Mouse (Mus musculus): Measurements from ENCODE around the gene Nip7. TPM values are rescaled to one million over a fixed set of nuclear protein-coding genes. Genes with fewer than 3 reads are reported as not detected.

Gene Nip7
- total RNA-seq, 2 experiments from 2014 or later: 35.4 to 39.1 TPM

Small RNAs within 50 kb of the gene (microRNA-seq; reads per million reads assigned to microRNA genes)
- not detected for gene Mir7075

Other genes starting within 250 kb of the Nip7 start
- 1 to 10 TPM; 2.4 to 2.5 TPM for gene Has3, start 186.6 kb upstream of the Nip7 start, total RNA-seq (2021)
- gene Utp4, start 163.2 kb upstream of the Nip7 start, total RNA-seq (2021): 10 to 100 TPM; 20.5 to 25.4 TPM
- 10 to 100 TPM; 32.7 to 38.7 TPM for gene Sntb2, start 121.1 kb upstream of the Nip7 start, total RNA-seq (2021)
- 10 to 100 TPM; 50.3 to 57.1 TPM for gene Vps4a, start 25.7 kb upstream of the Nip7 start, total RNA-seq (2021)
- 10 to 100 TPM; 22.7 to 26.5 TPM for gene Pdf, start 8.3 kb upstream of the Nip7 start, total RNA-seq (2021)
- gene Cog8, start 188 bp upstream of the Nip7 start, total RNA-seq (2021): 10 to 100 TPM; 19.9 to 21.0 TPM
- not detected for gene Tmed6, start 8.8 kb downstream of the Nip7 start, total RNA-seq (2021)
- 10 to 100 TPM; 22.6 to 25.5 TPM for gene Terf2, start 39.7 kb downstream of the Nip7 start, total RNA-seq (2021)
- 10 to 100 TPM; 38.2 to 40.8 TPM for gene Cyb5b, start 93.8 kb downstream of the Nip7 start, total RNA-seq (2021)
- 10 to 100 TPM; 35.1 to 39.5 TPM for gene Nfat5, start 236.6 kb downstream of the Nip7 start, total RNA-seq (2021)

Data from gastrocnemius, postnatal 4 days (tissue).